Mouse (Mus musculus) bone marrow macrophage, adult 2 months (primary cell): Measurements from ENCODE around the gene Zswim1.

Experiments
- CTCF ChIP-seq: IDR thresholded peaks from 2 replicates; pipeline ENCODE4 v1.5.1; 2012; ENCODE audit warnings: low read depth, mild to moderate bottlenecking, low read length, moderate library complexity
- POLR2A ChIP-seq: IDR thresholded peaks from 2 replicates; pipeline ENCODE4 v1.6.1; 2012; ENCODE audit warnings: mild to moderate bottlenecking, low read depth, low read length, borderline replicate concordance

DNA sequence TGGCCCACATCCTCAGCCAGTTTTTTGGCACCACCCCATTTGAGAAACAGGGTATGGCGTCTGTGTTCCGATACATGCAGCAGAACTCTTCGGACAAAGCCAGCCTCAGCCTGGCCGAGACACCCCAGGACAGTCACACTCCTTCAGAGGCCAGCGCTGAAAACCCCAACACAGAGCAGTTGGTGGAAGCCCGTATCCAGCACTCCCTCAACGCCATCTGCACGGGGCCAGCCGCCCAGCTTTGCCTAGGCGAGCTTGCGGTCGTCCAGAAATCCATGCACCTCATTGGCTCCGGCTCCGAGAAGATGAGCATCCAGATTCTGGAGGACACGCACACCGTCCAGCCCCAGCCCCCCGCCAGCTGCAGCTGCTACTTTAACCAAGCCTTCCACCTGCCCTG is 3.0 kb downstream of the Zswim1 start:
- no peak for TF ChIP-seq POLR2A
- TF ChIP-seq CTCF = no peak
